Comparison of ENCODE assay signal across 8 mouse cellular contexts in the genomic region with DNA sequence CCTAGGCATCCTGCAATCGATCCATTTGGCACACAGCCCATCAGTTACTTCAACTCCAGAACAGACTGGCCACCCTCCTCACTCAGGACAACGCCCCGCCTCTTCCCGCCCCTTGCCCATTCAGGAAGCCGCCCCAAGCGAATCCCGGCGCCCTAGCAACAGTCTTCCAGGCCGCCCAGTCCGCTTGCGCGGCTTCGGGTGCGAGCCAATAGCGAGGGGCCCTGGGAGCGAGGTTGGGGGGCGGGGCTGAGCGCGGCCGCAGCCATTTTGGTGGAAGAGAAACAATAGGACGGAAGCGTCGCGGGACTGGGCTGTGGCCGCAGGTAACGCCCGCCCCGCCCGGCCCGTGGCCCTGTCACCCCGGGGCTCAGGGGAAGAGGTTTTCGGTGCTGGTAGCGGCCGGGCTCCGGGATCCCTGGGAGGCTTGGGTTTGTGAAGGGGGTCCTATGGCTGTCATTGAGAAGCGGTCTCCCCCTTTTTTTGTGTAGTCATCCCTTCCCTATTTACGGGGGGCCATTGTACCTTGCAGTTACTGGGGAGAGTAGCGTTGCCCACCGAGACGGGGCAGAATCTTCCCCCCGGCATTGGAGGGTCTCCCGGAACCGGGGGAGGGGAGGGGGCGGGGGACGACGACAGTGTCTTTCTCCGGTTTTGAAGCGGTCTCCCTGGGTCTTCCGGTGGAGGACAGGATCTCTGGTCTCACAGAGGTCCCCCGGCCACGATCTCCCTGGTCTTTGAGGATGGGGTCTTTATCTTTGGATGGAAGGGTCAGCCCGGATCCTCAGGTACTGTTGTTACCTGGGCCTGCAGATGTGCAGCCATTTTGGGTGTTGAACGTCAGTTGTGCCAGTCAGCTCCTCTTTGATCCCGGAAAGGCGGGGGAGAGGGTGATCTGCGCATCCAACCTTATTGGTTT. TPM values are rescaled to one million over a fixed set of nuclear protein-coding genes. Genes with fewer than 3 reads are reported as not detected.
DNase-seq lines count a peak whose midpoint lies in the region; ATAC-seq and TF ChIP-seq lines count a peak whose summit lies in the region.

A gene (plus strand): TSS at position 249 of the 916 bp plus-strand sequence.

- intact Hi-C loops in heart, postnatal 25 days (cut with DNase I) = no loop called here

- WGBS in forebrain, embryonic 15.5 days = under 1% methylated on average over 56 of the region's 56 CpGs
- under 1% methylated on average over 56 of the region's 56 CpGs for WGBS in lung, adult 2 months

- no peak for TF ChIP-seq CTCF in lung, adult 2 months (IDR thresholded peaks at IDR 0.05; ENCODE audit: insufficient read depth, low read length)

- H3K27me3 ChIP-seq in forebrain, embryonic 15.5 days = no peaks in the 10 kb centered on the region

- H3K4me2 ChIP-seq in forebrain, embryonic 15.5 days (replicated peaks) = peak within 1 kb of the TSS; percentile 81

- TF ChIP-seq POLR2A in lung, adult 2 months (IDR thresholded peaks at IDR 0.05; ENCODE audit: borderline replicate concordance, extremely low read depth, low read depth, low read length) = peak; percentile 74; the same call in 1 of the 2 replicates

- peak within 1 kb of the TSS; percentile 94 for H3K27ac ChIP-seq in forebrain, embryonic 15.5 days (replicated peaks)

- H3K4me3 ChIP-seq in forebrain, embryonic 15.5 days = peak within 1 kb of the TSS; percentile 68
- H3K4me3 ChIP-seq in lung, adult 2 months (replicated peaks; ENCODE audit: extremely low read depth, low read depth, low read length) = peak within 1 kb of the TSS; percentile 94

- ATAC-seq in forebrain, embryonic 15.5 days (replicated peaks) = peak; percentile 98
- ATAC-seq in neutrophil, adult 5-6 weeks (ENCODE audit: extremely low read depth, insufficient number of reproducible peaks, low FRiP score, poor library complexity, severe bottlenecking) = peak; percentile 92

- DNase-seq in ES-CJ7 (ENCODE audit: low read depth, low spot score) = peak; percentile 96
- peak; percentile 95 for DNase-seq in cerebellum, adult 11 months
- peak; percentile 93 for DNase-seq in heart, postnatal 25 days (ENCODE audit: low spot score)
- DNase-seq in layer of hippocampus, adult 18-20 months (ENCODE audit: low spot score in 2 of 2) = peak; percentile 97
- DNase-seq in lung, adult 2 months = peak; percentile 93
- peak; percentile 95 for DNase-seq in thymus, adult 18-20 months

- H3K9ac ChIP-seq in forebrain, embryonic 15.5 days (replicated peaks) = peak within 1 kb of the TSS; percentile 89

- H3K36me3 ChIP-seq in forebrain, embryonic 15.5 days = no peaks in the 10 kb centered on the region

- H3K9me3 ChIP-seq in forebrain, embryonic 15.5 days = no peaks in the 10 kb centered on the region

- peaks cover 47% of the 10 kb centered on the region for H3K4me1 ChIP-seq in forebrain, embryonic 15.5 days
- H3K4me1 ChIP-seq in lung, adult 2 months (ENCODE audit: control insufficient read depth, insufficient read depth, low read length) = peaks cover 21% of the 10 kb centered on the region

RNA-seq across cellular contexts. Expression of the gene that starts here (rescaled TPM):
- 206 and 208 TPM in 2 replicates for polyA plus RNA-seq in forebrain, embryonic 15.5 days (2015; fragmentation: Nextera tagmentation; extraction: Ambion mirVana)
- 10 to 100 TPM; 21.1 to 26.4 TPM for total RNA-seq in heart, postnatal 25 days (2021)
- 100 to 1,000 TPM; 240 to 270 TPM for total RNA-seq in layer of hippocampus, adult 18-20 months (2021)
- 66.1 and 69.4 TPM in 2 replicates for polyA plus RNA-seq in lung, adult 2 months (2012; rRNA removed)
- 70.6 and 87.9 TPM in 2 replicates for total RNA-seq in neutrophil, adult 5-6 weeks (2017)

Comparison
In these comparisons a context has a peak if more than half of its experiments do, and no peak if none do; other contexts are left out.
1. Peak in every context shown above with its lines: DNase-seq, ATAC-seq, H3K4me3 ChIP-seq and H3K27ac ChIP-seq.